Mouse (Mus musculus) frontal cortex, postnatal 10 days (tissue): ENCODE measurements around the gene D1Ertd622e.
A peak's percentile ranks its signal among the peaks of the same experiment; 100 is the strongest.

Source experiments
- DNase-seq, 2 experiments: peaks; one replicate each; pipeline ENCODE4 v3.0.0; 2022; ENCODE audit warnings: low spot score in 2 of 2, mixed read lengths in 1 of 2

Gene D1Ertd622e

DNA sequence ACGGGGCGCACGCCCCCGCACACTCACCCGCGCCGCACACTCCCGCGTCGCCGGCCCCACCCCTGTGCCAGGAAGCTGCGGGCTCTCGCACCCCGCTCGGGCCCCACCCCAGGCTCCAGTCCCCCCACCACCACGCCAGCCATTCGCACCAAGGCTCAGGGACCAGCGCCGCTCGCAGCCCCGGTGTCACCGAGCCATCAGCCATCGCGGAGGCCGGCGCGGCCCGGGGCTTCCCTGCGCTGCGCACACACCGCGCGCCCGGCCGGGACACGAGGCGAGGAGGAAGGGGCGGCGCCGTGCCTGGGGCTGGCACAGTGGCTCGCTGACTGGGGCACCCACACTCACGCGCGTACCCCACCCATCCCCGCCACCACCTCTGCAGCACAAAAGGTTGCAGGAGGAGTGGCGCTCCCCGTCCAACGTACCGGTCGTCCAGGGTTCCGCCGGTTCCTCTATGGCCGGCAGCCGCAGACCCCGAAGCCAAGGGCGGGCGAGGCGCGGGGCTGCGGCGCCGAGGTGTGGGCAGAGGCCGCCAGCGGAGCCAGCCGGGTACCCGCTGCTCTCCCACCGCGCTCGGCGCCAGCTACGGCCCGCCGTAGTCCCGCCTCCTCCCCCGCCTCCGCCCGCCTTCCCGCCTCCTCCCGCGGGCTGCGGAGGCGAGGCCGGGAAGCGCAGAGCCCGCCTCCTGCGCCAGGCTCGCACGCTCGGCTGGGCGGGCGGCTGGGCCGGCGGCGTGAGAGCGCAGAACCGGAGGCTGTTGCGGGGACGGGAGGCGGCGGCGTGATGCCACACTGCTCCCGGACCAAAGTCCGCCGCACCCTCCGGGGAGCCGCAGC, at the start of gene D1Ertd622e:
TSS of gene D1Ertd622e (minus strand) at position 669 of the 836 bp plus-strand sequence.
- peak; percentile 68 to 82 for DNase-seq

DNA sequence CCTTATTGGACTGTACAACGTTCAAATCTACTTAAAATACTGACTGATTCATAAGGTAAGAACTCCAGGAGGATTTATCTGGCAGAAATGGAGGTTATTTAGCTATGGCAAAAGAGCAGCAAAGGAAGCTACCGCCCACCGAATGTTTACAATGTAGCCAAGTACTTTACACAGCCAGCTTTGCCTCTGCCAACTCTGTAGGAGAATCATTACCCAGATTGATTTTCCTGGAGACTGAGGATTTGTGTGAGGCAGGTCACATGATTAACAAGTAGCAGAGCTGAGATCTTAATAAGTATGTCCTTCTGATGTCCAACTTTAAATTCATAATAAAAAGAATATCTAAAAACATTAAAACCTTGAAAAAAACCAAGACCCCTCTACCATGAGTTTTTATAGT, 48.6 kb upstream of the D1Ertd622e start:
- no peak for DNase-seq

DNA sequence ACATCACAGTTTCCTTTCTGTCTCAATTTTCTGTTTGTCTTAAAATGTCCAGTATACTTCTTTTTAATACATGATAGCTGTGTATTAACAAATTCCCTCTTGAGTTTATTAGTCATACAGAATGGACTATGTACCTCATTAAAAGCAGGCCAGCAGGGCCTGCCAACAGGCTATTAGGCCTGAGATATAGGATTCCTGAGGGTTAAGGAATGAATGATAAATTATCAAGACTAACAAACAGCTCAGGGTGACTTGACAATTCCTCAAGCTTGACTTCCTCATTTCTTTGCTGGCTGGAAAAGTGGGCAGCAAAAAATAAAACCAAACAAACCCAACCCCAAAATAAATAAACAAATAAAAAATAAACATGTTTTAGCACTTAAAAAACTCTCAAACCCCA, 43.5 kb upstream of the D1Ertd622e start:
- DNase-seq: no peak

DNA sequence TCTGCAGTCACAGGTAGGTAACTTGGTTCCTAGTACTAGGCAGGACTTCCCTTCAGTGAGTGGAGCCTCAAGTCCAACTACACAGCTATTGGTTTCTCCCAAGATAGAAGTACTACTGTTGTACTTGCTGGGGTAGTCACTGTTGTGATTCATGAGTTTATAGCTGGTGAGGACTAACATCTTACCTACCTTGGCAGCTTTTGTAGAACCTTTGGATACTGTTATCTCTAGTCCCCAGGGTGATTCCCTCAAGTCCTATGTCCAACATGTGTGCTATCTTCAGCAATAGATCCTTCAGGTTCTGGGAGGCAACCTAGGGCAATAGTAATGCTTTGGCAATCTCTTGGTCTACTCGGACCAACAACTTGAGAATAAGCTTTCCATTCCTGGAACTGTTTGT, 42.8 kb upstream of the D1Ertd622e start:
- no peak for DNase-seq

DNA sequence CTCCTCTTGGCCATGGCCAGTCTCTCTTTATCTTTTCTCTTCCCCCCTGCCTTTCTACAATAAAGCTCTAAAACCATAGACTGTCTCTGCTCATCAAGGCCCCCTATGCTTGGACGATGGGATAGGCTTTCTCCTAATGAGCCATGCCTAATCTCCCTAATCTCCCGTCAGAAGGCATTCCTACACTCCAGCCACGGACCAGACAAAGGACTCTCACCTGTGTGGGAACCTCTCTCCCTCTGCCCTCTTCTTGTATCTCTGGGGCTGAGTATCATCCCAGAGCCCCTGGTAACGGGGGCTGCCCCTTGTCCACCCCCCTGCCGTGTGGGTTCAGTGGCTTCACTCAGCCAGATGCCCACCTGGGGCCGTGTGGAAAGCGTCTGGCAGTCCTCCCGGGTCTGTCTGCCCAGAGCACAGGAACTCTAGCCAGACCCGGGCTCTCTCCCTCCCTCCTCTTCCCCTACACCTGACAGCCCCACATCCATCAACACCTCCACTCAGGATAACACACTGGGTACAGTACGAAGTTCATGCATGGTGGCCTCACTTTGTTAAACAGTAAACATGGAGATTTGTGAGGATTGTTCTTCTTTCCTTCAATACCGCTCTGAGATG, 37.2 kb upstream of the D1Ertd622e start:
- no peak for DNase-seq

DNA sequence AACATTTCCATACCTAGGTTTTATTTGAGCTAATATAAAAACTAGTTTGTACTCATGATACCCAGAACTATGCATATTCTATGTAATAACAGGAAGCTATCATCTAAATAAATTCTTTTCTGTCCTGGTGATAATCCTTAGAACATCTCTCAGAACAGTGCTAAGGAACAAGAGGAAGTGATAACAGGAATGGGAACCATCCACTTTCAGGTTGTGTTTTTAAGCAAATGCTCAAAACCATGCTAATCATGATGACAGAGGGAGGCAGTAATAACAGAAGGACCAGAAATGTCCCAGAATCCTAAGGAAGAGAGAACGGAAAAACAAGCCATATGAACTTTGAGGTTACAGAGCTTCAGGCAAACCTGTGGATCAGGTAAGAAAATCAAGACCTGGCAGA, 35.4 kb upstream of the D1Ertd622e start:
- DNase-seq: no peak

DNA sequence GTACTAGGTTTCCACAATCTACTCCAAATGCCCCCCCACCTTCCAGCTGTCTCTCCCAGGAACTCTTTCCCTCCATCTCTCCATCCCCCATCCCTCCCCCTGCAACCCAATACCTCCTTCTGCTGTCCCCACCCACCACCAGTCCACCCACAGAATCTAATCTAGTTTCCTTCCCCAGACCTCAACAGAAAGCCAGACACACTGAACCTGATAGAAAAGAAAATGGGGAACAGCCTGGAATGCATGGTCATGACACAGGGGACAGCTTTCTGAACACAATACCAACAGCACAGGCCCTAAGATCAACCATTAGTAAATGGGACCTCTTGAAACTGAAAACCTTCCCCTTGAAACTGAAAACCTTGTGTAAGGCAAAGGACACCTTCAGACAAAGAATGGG, 32.0 kb upstream of the D1Ertd622e start:
- no peak for DNase-seq

DNA sequence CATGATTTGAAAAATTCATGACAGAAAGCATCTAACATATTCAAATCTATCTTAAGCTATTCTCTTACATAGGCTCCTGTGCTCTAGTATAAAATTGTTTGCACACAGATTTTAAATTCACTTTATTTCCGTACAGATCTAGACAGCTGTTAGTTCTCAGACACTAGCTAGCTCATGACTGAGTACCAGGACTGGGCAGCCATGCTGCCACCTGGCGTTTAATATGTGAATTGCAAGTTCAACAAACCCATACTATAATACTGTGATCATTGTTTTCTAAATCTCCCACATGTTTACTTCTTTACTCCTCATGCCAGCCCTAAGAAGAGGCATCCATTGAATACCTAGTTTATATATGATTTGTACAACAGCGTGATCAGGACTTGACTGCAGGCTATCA, 26.9 kb upstream of the D1Ertd622e start:
- DNase-seq: no peak

DNA sequence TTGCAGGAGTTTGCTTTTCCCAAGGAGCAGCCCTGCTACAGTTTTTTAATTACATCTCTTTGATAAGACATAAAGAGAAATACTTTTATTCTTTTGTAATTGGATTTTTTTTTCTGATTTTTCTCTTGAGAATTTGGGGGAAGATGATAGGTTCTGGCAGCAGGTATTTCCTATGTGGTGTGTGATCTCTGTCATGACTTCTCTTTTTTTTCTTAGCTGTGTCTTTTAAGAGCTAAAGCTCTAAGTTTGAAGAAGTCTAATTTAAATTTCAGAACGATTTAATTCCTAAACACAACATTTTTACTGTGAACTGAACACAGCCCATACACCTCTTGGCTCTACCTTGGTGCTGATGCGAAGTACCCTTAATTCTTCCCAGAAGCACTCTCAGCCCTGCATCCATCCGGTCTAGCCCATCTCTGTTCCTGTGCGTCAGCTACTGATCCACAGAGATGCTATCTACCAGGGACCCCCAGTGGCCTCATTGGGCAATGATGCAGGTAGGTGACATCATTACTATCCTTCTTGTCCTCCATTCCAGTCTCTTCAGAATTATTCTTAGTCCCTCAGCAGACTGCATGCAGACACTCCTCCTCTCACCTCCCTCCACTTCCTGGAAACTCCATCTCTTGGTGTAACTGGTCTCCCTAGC, 14.8 kb upstream of the D1Ertd622e start:
- DNase-seq: no peak

DNA sequence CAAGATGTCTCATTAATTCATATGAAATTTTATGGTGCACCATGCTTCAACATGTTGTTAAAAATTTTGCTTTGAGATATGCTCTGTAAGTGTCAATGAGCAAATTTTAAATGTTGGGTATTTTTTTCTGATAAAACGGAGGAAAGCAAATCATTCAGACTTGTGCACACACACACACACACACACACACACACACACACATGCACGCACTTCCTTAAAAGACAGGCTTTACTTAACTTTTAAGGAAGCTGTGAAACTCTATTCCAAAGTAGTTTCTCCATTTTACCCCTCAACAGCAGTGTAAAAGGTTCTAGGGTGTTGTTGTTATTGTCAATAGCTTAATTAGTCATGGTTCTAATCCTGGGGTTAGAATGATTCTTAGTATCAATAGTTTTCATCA, 14.2 kb upstream of the D1Ertd622e start:
- DNase-seq: no peak

DNA sequence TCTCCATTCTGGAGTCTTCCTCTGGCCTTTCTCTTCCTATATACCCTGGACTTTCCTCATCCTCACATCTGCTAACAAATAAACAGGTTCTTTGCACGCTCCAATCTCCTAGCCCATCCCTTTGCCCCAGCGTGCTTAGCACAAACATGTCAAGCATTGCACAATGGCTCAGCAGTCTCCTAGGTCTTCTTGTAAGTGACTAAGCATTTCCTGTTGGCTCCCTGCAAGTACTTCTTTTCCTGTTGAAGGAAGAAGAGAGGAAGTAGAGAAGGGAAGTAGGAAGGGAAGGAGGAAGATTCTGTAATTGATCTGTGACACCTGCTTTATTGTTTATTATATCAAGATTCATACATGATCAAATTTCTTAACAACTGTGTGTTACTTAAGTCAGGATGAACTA, 11.0 kb upstream of the D1Ertd622e start:
- DNase-seq: no peak

DNA sequence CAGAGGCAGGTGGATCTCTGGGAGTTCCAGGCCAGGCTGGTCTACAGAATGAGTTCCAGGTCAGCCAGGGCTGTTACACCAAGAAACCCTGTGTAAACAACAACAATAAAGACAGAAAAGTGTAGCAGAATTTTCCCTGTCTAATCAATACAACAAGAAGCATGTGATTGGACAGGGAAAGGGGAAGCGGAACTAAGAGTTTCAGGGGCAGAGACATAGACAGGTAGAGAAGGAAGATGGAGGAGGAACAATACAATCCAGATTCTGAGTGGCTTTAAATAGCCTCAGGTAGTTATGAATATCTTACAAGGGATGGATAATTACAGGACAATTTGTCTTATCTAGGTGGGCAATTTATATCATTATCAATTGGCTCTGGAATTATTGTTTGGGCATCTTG, 5.4 kb upstream of the D1Ertd622e start:
- no peak for DNase-seq

DNA sequence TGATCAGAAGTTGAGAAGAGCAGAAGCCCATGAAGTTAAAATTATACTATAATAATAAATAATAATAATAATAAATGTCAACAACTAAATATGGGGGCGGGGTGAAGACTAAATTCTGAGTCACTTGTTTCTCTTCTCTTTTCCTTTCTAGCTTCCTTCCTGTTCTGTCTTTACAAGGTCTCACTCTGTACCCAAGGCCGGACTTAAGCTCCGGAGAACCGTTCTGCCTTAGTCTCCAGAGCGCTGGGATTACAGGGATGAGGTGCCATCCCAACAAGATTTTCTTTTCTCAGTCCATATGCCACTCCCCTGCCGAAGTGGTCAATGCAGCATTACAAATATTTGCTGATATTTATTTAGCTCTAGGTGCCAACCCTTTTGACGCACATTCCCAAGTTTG, 450 bp upstream of the D1Ertd622e start:
- no peak for DNase-seq

DNA sequence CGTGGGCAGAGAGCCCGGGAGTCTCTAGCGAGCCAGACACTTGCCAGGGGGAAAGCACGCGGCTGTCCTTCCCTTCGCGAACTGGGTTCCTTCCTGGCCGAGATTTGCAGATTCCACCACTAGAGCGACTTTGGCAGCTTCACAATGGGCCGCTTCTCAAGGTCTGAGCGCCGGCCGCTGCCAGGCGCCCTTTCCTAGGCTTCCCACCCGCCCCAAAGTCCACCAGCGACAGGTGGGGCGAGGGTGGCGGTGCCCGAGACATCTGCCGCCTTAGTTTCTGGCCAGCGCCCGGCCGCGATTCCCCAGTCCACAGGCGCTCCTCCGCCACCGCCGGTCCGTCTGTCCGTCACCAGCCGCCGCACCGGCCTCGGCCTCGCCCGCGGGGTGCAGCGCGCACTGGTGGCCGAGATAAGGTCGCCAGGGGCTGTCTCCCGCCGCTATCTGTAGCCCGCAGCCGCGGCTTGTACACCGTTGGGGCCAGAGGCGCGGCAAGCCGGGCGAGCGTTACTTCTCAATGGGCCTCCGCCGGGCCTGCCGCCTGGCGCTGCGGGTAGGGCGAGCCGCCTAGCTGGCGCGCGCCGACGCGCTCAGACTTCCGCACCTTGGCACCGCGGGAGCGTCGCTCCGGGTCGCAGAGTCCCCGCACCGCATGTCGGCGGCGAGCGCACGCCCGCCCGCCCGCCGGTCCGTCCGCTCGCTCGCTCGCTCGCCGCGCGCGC, 1.0 kb downstream of the D1Ertd622e start:
- peak; percentile 69 to 75 for DNase-seq

DNA sequence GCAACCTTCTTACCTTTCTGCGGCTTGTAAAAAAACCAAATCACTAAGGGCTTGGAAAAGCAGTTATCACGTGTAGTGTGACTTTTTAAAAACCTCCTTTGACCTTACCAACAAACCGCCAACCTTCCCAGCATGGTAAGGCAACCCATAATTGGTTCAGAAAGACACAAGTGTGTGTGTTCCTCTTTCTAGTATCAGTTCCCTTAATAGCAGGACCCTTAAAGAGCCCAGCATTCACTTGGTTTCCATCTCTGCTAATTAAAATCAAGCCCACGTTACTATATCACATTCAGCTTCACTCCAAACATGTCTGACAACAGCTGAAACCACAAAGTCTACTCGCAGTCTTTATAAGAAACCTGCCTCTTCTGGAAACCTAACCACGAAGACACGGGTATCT, 2.5 kb downstream of the D1Ertd622e start:
- no peak for DNase-seq

DNA sequence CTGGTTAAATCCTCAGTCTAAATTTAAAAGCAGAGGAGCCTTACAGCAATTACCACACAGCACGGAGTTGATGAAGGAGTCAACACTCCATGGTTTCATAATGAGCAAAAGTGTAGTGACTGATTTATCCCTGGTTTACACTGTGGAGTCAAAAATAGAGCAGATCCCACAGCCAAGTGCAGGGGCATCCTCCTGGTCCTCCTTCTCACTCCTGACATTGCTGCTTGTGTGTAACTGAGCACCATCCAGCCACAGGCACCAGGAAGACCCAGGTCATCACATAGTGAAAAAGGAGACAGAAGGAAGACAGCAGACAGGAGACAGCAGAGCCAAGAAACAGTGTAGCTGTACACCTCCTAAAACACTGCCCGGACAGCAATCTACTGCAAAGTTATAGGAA, 4.1 kb downstream of the D1Ertd622e start:
- no peak for DNase-seq

DNA sequence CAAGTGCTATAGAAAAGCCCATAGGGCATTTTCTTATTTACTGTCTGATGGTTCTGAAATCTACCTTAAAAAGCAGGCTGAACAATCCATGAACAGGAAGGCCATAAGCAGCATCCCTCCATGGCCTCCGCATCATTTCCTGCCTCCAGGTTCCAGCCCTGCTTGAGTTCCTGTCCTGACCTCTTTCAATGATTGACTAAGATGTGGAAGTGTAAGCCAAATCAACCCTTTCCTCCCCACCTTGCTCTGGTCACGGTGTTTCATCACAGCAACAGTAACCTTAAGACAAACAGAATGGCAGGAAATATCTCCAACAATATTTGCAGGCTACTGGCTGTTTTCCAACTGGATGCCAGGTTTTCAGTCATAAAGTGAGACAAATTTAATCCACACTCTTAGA, 4.7 kb downstream of the D1Ertd622e start:
- no peak for DNase-seq

DNA sequence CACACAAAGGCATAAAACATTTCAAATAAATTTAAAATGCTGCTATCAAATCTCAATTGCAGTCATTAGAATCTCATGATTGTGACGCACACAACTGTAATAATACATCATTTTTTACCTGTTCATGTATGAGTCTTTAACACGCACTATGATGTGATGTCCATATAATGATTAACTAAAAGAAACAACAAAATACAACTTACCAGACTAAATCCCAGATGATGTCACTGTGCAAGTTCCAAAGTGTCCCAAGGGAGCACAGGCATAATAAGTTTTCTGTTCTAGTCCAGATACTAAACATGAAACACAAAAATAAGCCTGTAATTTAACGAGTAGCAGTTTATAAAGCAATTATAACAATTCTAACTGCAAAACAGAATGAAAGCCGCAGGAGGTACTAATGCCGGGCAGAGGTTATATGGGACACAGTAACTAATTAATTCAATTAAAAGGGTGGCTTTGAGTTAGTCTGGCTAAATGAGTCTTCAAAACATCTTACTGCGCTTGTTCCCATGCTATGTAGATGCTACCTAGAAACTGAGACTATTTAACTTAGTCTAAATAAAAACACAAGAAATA, 7.4 kb downstream of the D1Ertd622e start:
- no peak for DNase-seq

DNA sequence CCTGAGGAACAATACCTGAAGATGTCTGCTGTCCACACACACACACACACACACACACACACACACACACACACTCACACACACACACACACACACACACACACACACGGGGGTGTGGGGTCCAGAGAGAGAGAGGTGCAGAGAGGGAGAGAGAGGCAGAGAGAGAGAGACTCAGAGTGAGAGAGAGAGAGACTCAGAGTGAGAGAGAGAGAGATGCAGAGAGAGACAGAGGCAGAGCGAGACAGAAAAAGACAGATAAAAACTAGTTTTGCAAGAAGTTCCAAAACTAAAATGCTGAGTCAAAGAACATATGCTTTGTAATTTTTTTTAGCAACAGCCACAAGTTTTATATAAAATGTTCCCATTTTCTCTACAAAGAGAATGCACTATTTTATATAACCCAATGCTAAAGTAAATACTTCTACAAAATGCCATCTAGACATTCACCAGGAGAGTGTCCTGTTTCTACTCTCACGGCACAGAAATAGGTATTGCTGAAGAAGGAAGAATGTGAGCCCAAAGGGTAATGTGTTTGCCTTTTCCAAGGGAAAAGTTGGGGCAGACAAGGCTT, 11.2 kb downstream of the D1Ertd622e start:
- no peak for DNase-seq

DNA sequence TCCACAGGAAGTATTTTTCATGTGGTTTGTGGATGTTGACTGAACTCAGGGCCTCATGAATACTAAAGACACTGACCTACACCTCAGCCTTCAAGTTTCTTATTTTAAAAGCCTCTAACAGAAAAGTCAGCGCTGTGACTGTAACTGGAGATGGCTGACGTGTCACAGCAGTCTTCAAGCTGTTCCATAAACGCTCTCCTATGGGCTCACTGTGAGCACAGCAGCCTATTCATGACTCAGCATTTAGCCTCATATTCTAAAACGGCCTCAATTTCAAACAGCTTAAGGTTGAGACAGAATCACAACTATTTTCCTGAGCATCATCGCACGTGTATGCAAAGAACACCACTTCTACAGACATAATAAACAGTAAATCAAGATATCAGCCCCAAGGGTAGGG, 11.8 kb downstream of the D1Ertd622e start:
- DNase-seq: no peak

DNA sequence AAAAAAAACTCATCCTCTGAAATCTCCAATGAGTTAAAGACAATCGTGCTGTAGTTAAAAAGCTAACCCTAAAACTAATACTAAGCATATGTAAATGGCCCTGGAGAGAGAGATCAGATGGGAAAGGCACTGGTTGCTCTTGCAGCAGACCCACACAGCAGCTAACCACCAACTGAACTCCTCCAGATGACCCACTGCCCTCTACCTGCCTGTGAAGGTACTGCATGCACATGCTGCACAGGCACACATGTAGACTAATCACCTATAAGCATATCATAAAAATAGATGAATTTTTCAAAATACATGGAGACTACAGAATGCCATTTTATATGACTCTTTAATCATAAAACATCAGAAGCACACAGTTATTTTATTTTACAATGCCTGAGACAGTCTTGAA, 14.8 kb downstream of the D1Ertd622e start:
- no peak for DNase-seq

DNA sequence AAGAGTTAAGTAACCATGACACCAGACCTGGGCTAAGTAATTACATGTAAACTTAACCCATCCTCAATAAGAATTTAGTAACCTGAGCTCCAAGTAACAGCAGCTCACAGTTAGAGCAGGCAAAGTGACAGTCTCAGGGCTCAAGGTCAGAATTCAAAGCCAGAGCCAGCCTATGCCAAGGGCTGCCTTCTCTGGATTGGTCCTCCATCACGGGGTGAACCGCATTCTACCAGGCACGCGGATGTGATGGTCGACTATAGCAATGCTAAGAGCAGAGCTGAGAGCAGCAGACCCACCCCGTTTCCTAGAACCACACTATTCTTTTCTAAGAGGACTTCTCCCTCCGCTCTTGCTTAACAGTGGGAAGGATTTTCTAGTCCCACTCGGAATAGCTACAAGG, 27.8 kb downstream of the D1Ertd622e start:
- DNase-seq: no peak
